Mouse (Mus musculus) ovary, adult 10 weeks (tissue): ENCODE results near the gene Adam6b. TPM values are rescaled to one million over a fixed set of nuclear protein-coding genes. Genes with fewer than 3 reads are reported as not detected.

Experiments used
- polyA plus RNA-seq: library from polyadenylated mRNA; stranded (reverse); fragments of 350-450 nt; fragmentation: Illumina TruSeq; extraction: RNeasy Lipid Tissue Mini Kit (QIAGEN cat#74804); gene quantifications from one replicate; pipeline ENCODE4 v1.2.3, GENCODE M21; 2014

Gene Adam6b
- polyA plus RNA-seq = not detected

DNA sequence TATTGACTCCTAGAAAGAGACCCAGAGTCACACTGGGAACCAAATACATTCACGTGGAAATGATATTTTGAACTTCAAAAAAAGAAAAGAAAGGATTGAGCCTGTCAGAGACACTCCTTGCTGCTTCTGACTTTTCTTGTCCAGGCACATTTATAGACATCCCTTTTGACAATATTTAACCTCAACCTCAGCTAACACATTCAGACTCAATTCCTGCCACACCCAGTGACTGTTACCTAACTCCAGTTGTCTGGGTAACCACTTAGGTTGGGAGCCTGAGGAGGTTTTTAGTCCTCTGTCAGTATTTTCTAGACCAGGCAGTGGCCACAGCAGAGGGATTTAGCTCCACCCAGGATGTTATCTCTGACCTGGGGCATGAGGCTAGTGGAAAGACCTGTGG is at the start of gene Adam6b:
TSS of gene Adam6b (plus strand) at position 301 of the 400 bp plus-strand sequence.

Other genes starting within 250 kb of the Adam6b start
- gene Adam6a, start 54.4 kb downstream of the Adam6b start, polyA plus RNA-seq = not detected